Mouse (Mus musculus) embryo, embryonic 9.5 days (tissue): ENCODE measurements around the gene Hif3a.

Source experiments
- DNase-seq: peaks from one replicate; pipeline ENCODE4 v3.0.0-alpha.2; 2017; ENCODE audit errors: extremely low spot score

Gene Hif3a

DNA sequence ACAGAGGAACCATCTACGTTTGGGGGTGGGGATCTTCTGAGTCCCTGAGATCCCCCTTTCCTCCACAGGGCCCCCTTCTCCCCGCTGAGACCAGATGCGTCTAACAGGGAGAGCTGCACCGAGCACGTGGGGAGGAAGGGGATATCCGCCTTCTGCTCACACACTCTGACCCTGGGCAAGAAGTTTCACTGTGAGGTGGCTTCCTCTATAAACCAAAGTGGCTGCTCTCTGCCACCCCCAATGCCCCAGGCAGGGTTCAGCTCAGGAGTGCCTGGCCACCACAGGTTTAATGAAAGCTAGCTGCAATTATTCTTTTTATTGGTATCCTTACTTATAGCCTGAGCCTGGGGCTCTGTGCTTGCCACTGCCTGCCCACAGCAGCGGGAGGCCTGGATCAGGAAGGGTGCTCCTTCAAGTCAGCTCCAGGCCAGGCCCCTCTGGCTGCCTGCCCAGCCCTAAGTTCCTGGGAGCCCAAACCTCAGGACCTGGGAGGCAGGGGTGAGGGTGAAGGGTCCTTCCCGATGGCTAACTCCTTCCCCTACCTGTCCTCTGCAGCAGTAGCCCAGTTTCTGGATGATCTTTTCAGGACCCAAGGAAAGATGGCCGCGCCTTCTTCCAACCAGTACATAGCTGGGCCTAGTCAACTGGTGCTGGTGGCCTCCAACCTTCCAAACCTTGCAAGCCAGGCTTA is 37.3 kb downstream of the Hif3a start:
- DNase-seq, result no peak

DNA sequence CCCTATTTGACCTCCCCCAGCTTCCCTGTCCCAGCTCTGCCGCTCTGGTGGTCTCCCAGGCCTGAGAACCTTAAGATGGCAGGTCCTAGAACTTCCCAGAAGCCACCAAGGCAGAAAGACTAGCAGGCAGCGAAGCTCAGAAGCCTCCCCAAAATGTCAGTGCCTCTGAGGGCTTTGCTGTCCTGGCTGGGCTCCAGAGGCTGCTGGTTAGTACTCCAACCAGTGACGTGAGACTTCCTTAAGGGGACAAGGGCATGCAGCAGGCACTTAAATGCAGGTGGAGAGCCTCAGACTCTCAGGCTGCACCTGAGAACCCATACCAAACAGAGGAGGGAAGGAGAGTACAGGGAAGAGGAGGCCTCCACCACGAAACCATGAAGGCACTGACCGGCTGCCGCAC is 38.1 kb downstream of the Hif3a start:
- DNase-seq, result no peak

DNA sequence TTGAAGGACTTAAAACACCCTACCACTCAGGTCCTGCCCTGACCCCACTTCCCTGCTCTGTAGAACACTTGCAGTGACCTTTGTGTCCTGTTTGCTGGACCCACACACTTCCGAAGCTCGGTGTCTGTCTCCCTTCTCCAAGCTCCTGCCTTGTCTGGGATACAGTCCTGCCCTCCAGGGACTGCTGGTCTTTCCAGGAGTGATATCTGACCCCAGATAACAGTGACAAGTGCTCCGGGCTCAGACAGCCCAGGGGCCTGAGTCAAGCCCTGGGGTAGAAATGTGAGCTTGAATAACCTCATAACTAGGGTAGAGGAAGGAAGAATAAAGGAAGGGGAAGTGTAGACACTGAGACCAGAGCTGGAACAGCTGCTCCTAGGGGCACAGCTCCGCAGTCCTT is 38.5 kb downstream of the Hif3a start:
- DNase-seq, result no peak

DNA sequence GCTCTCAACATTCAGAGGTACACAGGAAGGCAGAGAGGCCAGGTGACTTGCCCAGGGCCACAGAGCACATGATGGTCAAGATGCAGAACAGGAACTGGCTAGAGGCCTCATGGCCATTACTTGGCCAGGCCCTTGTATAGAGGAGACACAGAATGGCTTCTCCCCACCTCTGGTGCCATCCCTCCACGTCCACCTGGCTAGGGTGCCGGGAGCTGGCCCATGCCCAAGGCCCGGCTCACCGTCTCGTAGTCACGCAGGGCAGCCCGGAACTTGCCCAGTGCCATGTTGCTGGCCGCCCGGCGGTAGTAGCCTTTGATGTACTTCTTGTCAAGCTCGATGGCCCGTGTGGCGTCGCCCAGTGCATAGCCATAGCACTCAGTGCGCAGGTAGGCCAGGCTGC is 40.1 kb downstream of the Hif3a start:
- no peak for DNase-seq

DNA sequence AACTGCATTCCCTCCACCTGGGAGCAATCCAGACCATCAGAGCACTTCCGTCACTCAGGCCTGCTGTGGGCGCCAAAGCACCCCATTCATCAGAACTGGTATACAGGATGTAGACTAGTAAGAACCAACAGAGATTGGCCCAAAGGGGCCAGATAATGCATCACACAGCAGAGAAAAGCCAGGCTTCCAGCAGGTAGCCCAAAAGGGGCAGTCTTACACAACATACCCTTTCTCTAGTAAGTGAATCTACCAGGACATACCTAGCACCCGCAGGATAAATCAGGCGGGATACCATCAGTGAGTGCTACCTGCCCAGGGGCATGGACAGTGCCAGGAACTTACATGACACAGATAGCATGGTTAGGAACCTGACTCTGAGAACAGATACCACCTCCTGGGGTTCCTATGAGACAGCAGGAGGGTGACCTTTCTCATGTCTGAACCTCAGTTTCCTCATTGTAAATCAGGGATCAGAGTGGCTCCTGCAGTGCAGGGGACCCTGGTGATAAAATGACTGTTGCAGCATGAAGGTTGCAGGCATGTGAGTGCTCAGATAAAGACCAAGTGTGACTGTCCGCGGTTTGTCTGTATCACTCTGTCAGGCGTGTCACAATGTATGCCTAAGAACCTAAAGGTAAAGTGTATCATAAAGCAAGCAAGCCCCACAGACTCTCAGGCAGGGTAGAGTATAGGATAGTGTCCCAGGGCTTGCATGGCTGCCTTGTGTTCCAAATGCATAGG is 42.6 kb downstream of the Hif3a start:
- no peak for DNase-seq

DNA sequence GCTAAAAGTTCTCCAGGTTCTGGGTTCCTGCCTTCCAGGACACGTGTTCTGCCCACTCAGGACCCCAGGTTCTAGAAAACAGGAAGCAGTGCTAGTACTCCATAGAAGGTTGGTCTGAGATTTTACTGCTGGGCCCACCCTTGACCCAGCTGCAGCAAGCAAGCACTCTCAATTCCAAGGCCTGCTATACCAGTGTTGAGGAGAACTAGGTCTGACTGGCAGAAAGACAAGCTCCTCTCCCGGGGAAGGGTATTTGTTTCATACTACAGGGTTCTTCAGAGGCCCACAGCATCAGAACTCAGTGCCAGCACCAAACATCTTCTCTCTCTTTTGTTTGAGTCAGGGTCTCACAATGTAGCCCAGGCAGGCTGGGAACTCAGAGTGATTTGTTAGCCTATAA is 44.3 kb downstream of the Hif3a start:
- DNase-seq, result no peak

DNA sequence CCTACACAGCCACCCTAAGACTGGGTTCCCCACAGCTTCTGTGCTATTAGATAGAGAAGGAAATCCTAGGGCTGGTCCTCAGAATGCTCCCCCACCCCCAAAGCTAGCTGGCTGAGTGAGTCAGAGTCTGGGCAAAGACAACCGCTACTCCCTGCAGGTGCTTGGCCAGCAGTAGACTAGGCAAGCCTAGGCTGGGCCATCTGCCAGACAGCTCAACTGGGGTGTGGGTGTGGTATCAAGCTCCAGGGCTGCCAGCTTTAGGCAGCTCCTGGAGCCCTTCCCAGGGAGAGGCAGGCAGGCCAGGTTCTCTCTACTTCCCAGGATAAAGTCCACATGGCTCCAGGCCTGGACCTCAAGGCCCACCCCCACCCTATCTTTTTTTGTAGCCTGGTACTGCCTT is 45.2 kb downstream of the Hif3a start:
- no peak for DNase-seq

DNA sequence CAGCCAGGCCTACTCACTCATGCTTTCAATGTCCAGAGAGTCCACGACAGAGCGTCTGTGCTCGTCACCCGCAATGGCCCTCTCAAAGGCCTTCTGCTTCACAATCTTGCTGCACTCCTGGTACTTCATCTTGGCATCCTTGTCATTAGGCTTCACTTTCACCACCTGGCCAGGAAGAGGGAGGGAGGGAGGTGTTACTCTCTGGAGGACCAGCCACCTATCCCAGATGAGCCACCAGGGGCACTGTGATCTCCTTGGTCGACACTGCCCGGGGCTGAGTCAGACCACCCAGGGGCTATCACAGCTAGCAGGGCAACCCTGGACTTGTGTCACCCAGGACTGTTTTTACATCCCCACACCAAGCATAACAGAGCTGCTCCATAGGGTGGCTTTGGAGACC is 46.8 kb downstream of the Hif3a start:
- no peak for DNase-seq

DNA sequence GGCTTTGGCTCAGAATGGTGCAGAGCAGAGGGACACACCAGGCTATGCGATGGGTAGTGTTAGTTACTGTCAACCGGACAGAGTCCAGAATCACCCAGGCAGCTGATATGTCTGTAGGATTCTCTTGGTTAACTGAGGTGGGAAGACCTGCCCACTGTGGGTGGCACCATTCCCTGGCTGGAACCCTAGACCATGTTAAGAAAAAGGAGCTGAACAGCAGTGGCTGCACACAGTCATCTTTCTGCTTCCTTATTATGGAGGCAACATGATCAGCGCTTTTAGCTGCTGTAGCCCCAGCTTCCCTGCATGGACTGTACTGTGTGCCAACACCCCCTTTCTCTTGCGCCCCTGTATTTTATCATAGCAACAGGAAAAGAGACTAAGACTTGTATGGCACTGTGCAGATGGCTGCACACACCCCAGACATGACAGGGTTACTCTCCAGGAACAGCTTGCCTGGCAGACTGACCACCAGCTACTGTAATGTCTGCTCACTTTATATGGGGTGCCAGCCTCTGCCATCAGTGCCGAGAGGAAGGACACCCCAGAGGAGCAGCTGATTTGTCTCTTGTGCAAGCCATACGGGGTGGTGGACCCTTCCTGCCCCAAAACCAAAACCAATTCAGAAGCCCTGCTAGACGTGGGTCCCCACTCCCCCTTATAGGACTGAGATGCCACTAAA is 50.2 kb downstream of the Hif3a start:
- no peak for DNase-seq

DNA sequence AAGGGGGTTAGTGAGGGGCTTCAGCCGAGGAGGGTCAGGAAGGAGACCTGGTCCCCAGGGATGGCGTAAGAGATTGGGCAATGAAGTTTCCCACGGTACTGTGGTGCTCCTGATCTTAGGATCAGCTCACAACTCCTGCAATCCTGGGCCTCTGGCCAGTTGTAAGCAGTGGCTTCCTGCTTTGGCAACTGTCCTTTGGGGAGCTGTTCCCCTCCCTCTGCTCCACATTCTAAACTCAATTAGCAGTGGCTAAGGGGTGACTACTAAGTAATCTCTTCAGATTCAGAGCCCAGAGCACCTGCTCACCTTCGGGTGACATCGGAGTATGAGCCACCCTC is 52.2 kb downstream of the Hif3a start:
- DNase-seq, result no peak

DNA sequence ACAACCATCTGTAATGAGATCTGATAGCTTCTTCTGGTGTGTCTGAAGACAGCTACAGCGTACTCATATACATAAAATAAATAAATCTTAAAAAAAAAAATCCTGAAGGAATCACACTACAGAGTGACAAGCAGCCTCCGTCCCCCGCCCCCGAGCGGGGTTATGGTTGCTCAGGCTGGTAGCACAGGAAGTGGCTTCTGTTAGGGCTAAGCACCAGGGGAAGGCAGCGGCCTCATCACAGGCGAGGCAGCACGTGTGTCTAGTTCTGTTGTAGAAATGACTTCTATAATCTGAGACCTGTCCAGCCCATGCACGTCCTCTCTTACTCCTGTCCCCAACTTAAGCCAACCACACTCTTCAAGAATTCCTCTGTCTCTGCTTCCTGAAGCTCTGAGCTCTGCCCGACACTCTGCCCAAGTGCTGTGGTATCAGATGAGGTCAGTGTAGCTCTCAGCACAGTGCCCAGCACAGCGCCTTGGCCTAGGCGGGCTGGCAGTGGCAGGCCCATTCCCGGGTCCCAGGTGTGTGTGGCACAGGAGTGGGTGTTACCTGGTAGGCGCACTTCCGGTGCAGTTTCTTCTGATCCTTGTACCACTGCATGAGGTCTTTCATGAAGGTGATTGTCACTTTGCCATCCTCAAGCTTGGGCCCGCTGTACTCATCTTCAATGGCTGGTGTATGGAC is 52.8 kb downstream of the Hif3a start:
- no peak for DNase-seq

DNA sequence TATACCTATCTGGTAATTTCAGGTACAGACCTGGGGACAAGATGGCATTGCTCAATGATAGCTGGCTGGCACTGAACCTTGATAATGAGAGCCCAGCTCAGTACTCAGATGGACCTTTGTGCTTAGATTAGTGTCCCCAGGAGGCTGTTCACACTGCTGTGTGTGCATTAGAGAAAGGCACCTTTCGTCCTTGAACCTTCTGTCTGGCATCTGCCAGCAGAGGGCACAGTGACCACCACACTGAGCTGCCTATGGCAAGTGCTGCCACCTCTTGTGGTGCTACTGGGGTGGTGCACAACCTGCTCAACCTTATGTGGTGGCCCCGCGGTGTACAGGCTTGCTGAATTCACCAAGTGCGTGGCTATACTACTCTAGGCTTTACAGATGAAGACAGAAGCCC is 54.9 kb downstream of the Hif3a start:
- DNase-seq, result no peak

DNA sequence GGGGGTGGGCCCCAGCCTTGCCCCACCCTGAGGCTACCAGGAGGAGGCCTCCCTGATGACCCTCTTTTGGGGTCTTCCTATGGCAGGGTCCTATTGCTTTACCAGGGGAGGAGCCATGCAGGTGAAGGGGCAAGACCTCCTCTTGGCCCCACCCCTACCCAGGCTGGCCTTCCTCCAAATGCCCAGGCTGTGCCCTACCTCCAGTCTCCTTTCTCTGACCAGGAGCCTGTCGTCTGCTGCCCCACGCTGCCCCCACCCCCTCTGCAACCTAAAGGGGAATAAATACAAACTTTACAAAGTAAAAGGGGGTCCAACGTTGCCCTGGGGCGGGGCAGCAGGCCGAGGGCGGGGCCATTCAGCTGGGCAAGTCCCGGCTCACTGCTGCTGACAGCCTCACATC is 57.5 kb downstream of the Hif3a start:
- DNase-seq, result no peak

DNA sequence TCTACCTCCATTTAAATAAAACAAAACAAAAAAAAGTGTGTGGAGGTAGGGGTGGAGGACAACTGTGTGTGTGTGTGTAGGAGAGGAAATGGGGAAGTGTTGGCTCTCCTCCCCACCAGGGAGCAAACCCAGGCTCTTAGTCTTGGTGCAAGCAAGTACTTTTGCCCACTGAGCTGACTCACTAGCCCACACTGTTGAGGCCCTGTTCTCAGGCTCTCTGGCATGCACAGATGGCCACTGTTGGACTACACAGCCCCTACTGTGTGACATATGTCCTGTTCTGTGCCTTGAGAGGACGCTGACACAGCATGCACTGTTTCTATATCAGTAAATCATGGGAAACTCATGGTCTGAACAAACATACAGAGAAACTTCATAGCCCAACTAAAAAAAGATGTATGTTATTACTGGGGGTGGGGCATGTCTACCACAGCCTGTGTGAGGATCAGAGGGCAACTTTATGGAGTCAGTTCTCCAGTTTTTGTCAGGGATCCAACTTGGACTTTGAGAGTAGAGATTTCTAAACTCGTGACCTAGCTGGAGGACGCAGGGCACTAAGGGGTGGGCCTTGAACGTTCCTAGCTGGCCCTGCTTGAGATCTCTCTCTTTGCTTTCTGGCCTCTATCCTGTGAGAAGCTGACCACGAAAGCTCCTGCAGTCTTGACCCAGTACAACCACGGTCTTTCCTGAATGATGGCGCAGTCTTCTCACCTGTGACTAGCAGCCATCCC is 58.8 kb downstream of the Hif3a start:
- no peak for DNase-seq

DNA sequence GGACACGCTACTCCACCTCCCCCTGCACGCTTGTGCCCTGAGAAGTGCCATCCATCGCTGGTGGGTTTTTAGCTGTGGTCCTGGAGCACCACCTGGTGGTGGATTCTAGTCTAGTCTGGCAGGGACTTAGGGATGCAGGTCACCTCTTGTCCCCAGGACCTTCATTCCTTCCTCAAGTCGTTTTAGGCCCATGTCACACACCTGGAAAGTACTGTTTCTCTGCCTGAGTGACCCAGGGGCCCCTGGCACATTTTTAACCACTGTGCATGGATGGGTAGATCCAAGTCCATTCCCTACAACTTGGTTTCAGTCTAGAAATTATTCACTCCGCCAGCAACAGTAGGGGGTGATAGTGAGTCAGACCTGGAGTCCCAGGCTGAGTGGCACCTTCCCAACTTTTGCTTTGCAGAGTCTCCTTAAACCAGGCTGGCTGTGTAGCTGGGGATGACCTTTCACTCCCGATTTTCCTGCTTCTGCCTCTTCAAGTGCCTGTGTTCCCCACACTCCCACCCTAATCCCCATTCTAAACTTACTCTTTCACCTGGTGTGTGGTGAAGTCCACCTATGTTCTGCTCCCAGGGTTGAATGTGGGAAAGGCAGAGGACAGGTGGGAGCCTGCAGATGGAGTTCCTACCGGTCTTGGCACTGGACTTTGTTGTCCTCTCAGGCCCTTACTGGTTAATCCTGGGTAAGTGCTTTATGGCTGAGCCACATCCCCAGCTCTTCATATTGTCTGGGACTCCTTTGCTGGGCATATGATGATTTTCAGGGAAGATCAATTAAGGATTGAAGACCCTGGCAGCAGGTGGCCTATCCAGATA is 59.6 kb downstream of the Hif3a start:
- DNase-seq, result peak; percentile 87

DNA sequence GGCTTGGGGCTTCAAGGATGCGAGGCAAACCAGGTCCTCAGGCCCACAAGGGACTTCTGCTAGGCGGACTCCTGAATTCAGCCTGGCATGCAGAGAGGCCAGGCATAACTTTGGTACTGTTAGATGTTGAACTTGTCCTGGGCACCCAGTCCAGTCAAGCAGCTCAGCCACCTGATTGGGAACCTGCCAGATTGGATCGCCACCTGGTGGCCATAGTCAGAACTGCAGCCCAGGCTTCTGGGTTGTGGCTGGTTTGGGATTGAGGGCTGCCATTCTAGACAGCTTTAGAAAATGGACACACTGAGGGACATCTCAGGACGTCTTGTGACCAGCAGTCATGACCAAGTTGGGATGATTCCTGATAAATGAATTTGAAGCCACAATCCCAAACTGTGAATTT is 62.6 kb downstream of the Hif3a start:
- DNase-seq, result peak; percentile 87

DNA sequence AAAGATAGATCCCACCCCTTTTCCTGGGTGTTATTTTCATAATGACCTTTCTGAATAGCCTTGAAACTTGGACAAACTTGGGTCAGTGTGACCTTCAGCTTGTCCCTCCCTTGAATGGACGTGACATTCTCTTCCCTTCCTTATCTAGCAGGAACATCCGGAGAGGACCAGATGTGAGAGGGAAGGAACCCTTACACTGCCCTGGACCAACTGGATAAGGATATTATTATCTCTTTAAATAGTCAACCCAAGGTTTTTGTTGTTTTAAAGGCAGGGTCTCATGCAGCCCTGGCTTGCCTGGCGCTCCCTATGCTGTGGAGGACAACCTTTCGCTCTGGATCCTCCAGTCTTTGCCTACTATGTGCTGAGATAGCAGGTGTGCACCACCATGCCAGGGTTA is 63.0 kb downstream of the Hif3a start:
- no peak for DNase-seq

DNA sequence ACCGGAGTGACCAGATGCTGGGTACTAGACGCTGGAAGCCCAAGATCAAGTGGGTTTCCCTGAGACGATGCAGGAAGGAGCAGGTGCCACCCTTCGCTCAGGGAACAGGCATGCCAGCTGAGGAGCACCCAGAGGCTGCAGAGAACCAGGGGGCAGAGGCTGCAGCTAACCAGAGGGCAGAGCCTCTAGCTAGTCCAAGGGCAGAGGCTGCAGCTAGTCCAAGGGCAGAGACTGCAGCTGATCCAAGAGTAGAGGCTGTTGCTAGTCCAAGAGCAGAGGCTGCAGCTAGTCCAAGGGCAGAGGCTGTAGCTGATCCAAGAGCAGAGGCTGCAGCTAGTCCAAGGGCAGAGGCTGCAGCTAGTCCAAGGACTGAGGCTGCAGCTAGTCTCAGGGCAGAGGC is 66.9 kb downstream of the Hif3a start:
- DNase-seq, result no peak

DNA sequence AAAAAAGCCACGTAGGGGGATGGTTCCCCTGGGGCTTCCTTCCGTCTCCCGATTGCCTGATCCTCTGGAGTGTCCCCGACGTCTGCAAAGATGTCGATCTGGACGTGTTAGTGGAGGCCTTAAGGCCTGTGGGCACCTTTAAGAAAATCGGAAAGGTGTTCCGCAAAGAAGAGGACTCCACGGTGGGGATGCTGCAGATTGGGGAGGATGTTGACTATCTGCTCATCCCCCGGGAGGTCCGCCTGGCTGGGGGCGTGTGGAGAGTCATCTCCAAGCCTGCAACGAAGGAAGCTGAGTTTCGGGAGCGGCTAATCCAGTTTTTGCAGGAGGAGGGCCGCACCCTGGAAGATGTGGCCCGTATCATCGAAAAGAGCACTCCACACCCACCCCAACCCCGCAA is 67.8 kb downstream of the Hif3a start:
- no peak for DNase-seq

DNA sequence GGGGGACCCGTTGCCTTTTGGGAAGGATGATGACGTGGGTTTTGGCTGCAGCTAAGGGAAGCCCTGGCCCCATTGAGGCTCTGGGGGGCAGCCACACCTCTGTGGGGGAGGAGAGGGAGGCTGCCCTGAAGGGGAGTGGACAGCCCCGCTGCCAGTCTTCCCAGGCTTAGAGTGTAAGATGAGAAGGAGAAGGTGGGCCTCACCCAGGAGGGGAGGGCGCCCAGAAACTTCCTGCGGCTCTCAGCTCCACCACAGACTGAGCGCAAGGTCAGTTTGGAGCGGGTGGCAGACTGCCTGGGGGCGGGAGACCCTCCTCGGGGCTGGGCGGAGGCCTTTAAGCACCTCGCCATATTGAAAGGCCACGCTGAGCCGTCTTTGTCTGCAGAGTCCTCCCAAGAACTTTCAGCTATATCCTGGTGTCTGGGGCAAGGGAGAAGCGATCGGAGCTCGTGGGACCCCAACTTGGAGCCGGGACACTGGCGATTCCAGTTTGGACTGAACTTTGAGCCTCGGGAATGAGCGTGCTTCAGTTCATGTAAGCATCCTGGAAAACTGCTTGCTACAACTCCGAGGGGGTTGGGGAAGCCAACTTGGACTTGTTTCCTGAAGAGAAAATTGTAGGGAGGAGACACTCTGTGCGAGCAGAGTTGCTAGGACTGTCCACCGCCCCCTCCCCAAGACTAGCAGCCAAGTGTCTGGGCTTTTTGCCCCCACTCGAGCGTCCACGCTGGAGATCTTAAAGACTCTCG is 68.4 kb downstream of the Hif3a start:
- peak; percentile 88 for DNase-seq

DNA sequence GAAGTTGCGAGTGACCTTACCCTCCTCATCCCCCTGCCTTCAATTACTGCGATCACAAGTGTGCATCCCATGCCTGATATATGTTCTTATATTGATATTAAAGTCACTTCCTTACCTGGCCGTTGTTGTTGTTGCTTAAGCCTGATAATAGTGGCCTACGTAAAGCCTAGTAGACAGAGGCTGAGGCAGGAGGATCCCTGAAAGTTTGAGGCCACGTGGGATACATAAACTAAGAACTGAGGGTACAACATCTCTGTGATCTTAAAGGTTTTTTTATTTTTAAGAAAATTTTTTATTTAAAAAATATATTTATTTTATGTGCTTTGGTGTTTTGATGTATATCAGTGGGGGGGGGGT is 69.8 kb downstream of the Hif3a start, which contains the start of gene Ccdc8:
TSS of gene Ccdc8 (plus strand) at position 258 of the 357 bp plus-strand sequence.
- no peak for DNase-seq
